Mouse (Mus musculus) limb, embryonic 10.5 days (tissue): ENCODE results near the gene Tmem245. TPM values are rescaled to one million over a fixed set of nuclear protein-coding genes. Genes with fewer than 3 reads are reported as not detected.
A peak's percentile ranks its signal among the peaks of the same experiment; 100 is the strongest.

ENCODE experiments used
- DNase-seq: peaks from one replicate; pipeline ENCODE4 v3.0.0-alpha.2; 2017; ENCODE audit warnings: low spot score
- H3K27ac ChIP-seq: fragments of 300-500 bp; sonication (generic); 2 replicates; pipeline ENCODE4 v1.5.1; 2016; ENCODE audit warnings: mild to moderate bottlenecking
- H3K27me3 ChIP-seq: fragments of 300-500 bp; sonication (generic); 2 replicates; pipeline ENCODE4 v1.6.1; 2016; ENCODE audit warnings: low read depth, mild to moderate bottlenecking; ENCODE audit not compliant: poor library complexity, severe bottlenecking
- H3K36me3 ChIP-seq: fragments of 300-500 bp; sonication (generic); 2 replicates; pipeline ENCODE4 v1.6.1; 2016; ENCODE audit warnings: mild to moderate bottlenecking, moderate library complexity
- H3K4me1 ChIP-seq: fragments of 300-500 bp; sonication (generic); 2 replicates; pipeline ENCODE4 v1.6.1; 2016
- H3K4me3 ChIP-seq: fragments of 300-500 bp; sonication (generic); 2 replicates; pipeline ENCODE4 v1.5.1; 2016; ENCODE audit warnings: mild to moderate bottlenecking, moderate library complexity
- H3K9me3 ChIP-seq: fragments of 300-500 bp; sonication (generic); replicated peaks from 2 replicates; pipeline ENCODE4 v1.6.1; 2016; ENCODE audit warnings: mild to moderate bottlenecking
- WGBS: fragments of 180-500 bp; shearing (Covaris S2); methylation state at CpG from one replicate; pipeline ENCODE4 v1.1.7; 2016; 5-methylcytosine and 5-hydroxymethylcytosine counted together
- polyA plus RNA-seq: library from polyadenylated mRNA; unstranded; fragments of >200 nt; fragmentation: Nextera tagmentation; extraction: Ambion mirVana; gene quantifications from 2 replicates; pipeline ENCODE4 v1.2.1, GENCODE M21; 2016

The Tmem245 gene
- polyA plus RNA-seq, 1 experiment from 2014 or later = 14.7 TPM

GRCm38 (mm10) chr4:56914338-56914737 lies 32.9 kb downstream of the Tmem245 start:
- Histone ChIP-seq H3K9me3 (no peaks in the 10 kb centered on the region), H3K4me3 (no peak overlapping the region), H3K27ac (peak overlapping the region; percentile 37; the same call in 1 of the 2 replicates), H3K4me1 (peaks cover 11% of the 10 kb centered on the region), H3K36me3 (peaks cover 85% of the 10 kb centered on the region), H3K27me3 (no peaks in the 10 kb centered on the region)
- WGBS = 89% methylated on average over 6 of the region's 6 CpGs
- DNase-seq = no peak

- no peak for DNase-seq
- peaks cover 90% of the 10 kb centered on the region for H3K36me3 ChIP-seq
- H3K27ac ChIP-seq = no peak overlapping the region
- no peak overlapping the region for H3K4me3 ChIP-seq
- H3K27me3 ChIP-seq = no peaks in the 10 kb centered on the region
- peaks cover 13% of the 10 kb centered on the region for H3K4me1 ChIP-seq
- WGBS = 93% methylated on average over 7 of the region's 7 CpGs
- H3K9me3 ChIP-seq = no peaks in the 10 kb centered on the region
Observed at GRCm38 (mm10) chr4:56912382-56913001, 34.7 kb downstream of the Tmem245 start.

- H3K9me3 ChIP-seq = no peaks in the 10 kb centered on the region
- no peak for DNase-seq
- peaks cover 13% of the 10 kb centered on the region for H3K4me1 ChIP-seq
- peak overlapping the region; percentile 15; the same call in 1 of the 2 replicates for H3K27ac ChIP-seq
- no peak overlapping the region for H3K4me3 ChIP-seq
- peaks cover 93% of the 10 kb centered on the region for H3K36me3 ChIP-seq
- H3K27me3 ChIP-seq = no peaks in the 10 kb centered on the region
- 55% methylated on average over 3 of the region's 3 CpGs for WGBS
Observed at GRCm38 (mm10) chr4:56909568-56909967, 37.7 kb downstream of the Tmem245 start.

GRCm38 (mm10) chr4:56907671-56908070 lies 39.6 kb downstream of the Tmem245 start:
- no peak for DNase-seq
- no peaks in the 10 kb centered on the region for H3K27me3 ChIP-seq
- H3K4me3 ChIP-seq = no peak overlapping the region
- H3K4me1 ChIP-seq = peaks cover 13% of the 10 kb centered on the region
- H3K27ac ChIP-seq = no peak overlapping the region
- WGBS = 95% methylated on average over 5 of the region's 5 CpGs
- H3K9me3 ChIP-seq = no peaks in the 10 kb centered on the region
- H3K36me3 ChIP-seq = peaks cover 95% of the 10 kb centered on the region

- 95% methylated on average over 3 of the region's 3 CpGs for WGBS
- Histone ChIP-seq H3K27ac (no peak overlapping the region), H3K9me3 (no peaks in the 10 kb centered on the region), H3K4me3 (no peak overlapping the region), H3K4me1 (peaks cover 13% of the 10 kb centered on the region), H3K27me3 (no peaks in the 10 kb centered on the region), H3K36me3 (peaks cover 96% of the 10 kb centered on the region)
- no peak for DNase-seq
Observed at GRCm38 (mm10) chr4:56906926-56907325, 40.3 kb downstream of the Tmem245 start.

- Histone ChIP-seq H3K9me3 (no peaks in the 10 kb centered on the region), H3K4me3 (no peak overlapping the region), H3K27ac (no peak overlapping the region), H3K27me3 (no peaks in the 10 kb centered on the region), H3K36me3 (peaks cover 96% of the 10 kb centered on the region), H3K4me1 (peaks cover 13% of the 10 kb centered on the region)
- no peak for DNase-seq
- WGBS = 92% methylated on average over 5 of the region's 5 CpGs
Observed at GRCm38 (mm10) chr4:56905507-56905906, 41.7 kb downstream of the Tmem245 start.

GRCm38 (mm10) chr4:56901671-56902070 lies 45.6 kb downstream of the Tmem245 start:
- Histone ChIP-seq H3K36me3 (peaks cover 100% of the 10 kb centered on the region), H3K27ac (no peak overlapping the region), H3K27me3 (no peaks in the 10 kb centered on the region), H3K4me1 (no peaks in the 10 kb centered on the region), H3K9me3 (no peaks in the 10 kb centered on the region), H3K4me3 (no peak overlapping the region)
- 94% methylated on average over 2 of the region's 2 CpGs for WGBS
- DNase-seq = no peak

GRCm38 (mm10) chr4:56899216-56899615 lies 48.0 kb downstream of the Tmem245 start:
- no peak for DNase-seq
- Histone ChIP-seq H3K27me3 (no peaks in the 10 kb centered on the region), H3K27ac (no peak overlapping the region), H3K4me3 (no peak overlapping the region), H3K36me3 (peaks cover 90% of the 10 kb centered on the region), H3K9me3 (no peaks in the 10 kb centered on the region), H3K4me1 (no peaks in the 10 kb centered on the region)
- 90% methylated on average over 8 of the region's 8 CpGs for WGBS

GRCm38 (mm10) chr4:56897511-56897910 lies 49.7 kb downstream of the Tmem245 start:
- no peak for DNase-seq
- WGBS = 80% methylated on average over 3 of the region's 3 CpGs
- H3K9me3 ChIP-seq = no peaks in the 10 kb centered on the region
- no peak overlapping the region for H3K27ac ChIP-seq
- H3K36me3 ChIP-seq = peaks cover 80% of the 10 kb centered on the region
- H3K4me3 ChIP-seq = no peak overlapping the region
- H3K27me3 ChIP-seq = no peaks in the 10 kb centered on the region
- H3K4me1 ChIP-seq = no peaks in the 10 kb centered on the region

- Histone ChIP-seq H3K36me3 (peaks cover 71% of the 10 kb centered on the region), H3K4me3 (no peak overlapping the region), H3K27me3 (no peaks in the 10 kb centered on the region), H3K9me3 (no peaks in the 10 kb centered on the region), H3K27ac (no peak overlapping the region), H3K4me1 (no peaks in the 10 kb centered on the region)
- 99% methylated on average over 3 of the region's 3 CpGs for WGBS
- no peak for DNase-seq
Observed at GRCm38 (mm10) chr4:56894196-56894595, 53.0 kb downstream of the Tmem245 start.

- Histone ChIP-seq H3K4me1 (no peaks in the 10 kb centered on the region), H3K4me3 (no peak overlapping the region), H3K27me3 (no peaks in the 10 kb centered on the region), H3K9me3 (no peaks in the 10 kb centered on the region), H3K36me3 (peaks cover 71% of the 10 kb centered on the region), H3K27ac (no peak overlapping the region)
- 88% methylated on average over 6 of the region's 6 CpGs for WGBS
- no peak for DNase-seq
Observed at GRCm38 (mm10) chr4:56892501-56893115, 54.6 kb downstream of the Tmem245 start.

- H3K27me3 ChIP-seq = no peaks in the 10 kb centered on the region
- no peak for DNase-seq
- H3K27ac ChIP-seq = no peak overlapping the region
- no peaks in the 10 kb centered on the region for H3K9me3 ChIP-seq
- H3K4me3 ChIP-seq = no peak overlapping the region
- WGBS = 92% methylated on average over 5 of the region's 5 CpGs
- peaks cover 78% of the 10 kb centered on the region for H3K36me3 ChIP-seq
- no peaks in the 10 kb centered on the region for H3K4me1 ChIP-seq
Observed at GRCm38 (mm10) chr4:56888483-56888882, 58.8 kb downstream of the Tmem245 start.

GRCm38 (mm10) chr4:56886286-56886979 lies 60.8 kb downstream of the Tmem245 start:
- peaks cover 90% of the 10 kb centered on the region for H3K36me3 ChIP-seq
- no peak for DNase-seq
- no peak overlapping the region for H3K4me3 ChIP-seq
- no peaks in the 10 kb centered on the region for H3K9me3 ChIP-seq
- H3K4me1 ChIP-seq = no peaks in the 10 kb centered on the region
- 96% methylated on average over 6 of the region's 6 CpGs for WGBS
- H3K27me3 ChIP-seq = no peaks in the 10 kb centered on the region
- no peak overlapping the region for H3K27ac ChIP-seq
